Mouse (Mus musculus): ENCODE results near the gene Elp1. TPM values are rescaled to one million over a fixed set of nuclear protein-coding genes. Genes with fewer than 3 reads are reported as not detected.

The Elp1 gene
- total and polyA plus RNA-seq, 3 experiments, result 4.0 to 52.5 (median 44.4) TPM

GRCm38 (mm10) chr4:56717932-56718331 is 84.2 kb downstream of the Elp1 start:
- DNase-seq (ENCODE audit: low spot score), result no peak
- Histone ChIP-seq H3K36me3 (replicated peaks) (no peaks in the 10 kb centered on the region), H3K4me3 (ENCODE audit: low read depth, low read length) (no peak overlapping the region), H3K4me1 (ENCODE audit: insufficient read depth, low read depth, low read length) (no peaks in the 10 kb centered on the region), H3K9me3 (replicated peaks) (no peaks in the 10 kb centered on the region), H3K27me3 (ENCODE audit: insufficient read depth, low read length) (no peaks in the 10 kb centered on the region)
- no peak for ATAC-seq (ENCODE audit: extremely low read depth, insufficient number of reproducible peaks, low FRiP score, poor library complexity, severe bottlenecking)
- TF ChIP-seq CTCF (IDR thresholded peaks at IDR 0.05; ENCODE audit: low read depth, low read length) (no peak), TAL1 (conservative IDR thresholded peaks at IDR 0.05; ENCODE audit: low read depth, low read length) (no peak), GATA1 (IDR thresholded peaks at IDR 0.05; ENCODE audit: borderline replicate concordance, low read length) (no peak), POLR2AphosphoS5 (IDR thresholded peaks at IDR 0.05; ENCODE audit: insufficient replicate concordance, low read depth, low read length) (no peak), GATA2 (IDR thresholded peaks at IDR 0.05; ENCODE audit: borderline replicate concordance, low read depth, low read length) (no peak)

GRCm38 (mm10) chr4:56716801-56717200 is 85.3 kb downstream of the Elp1 start:
- Histone ChIP-seq H3K27me3 (ENCODE audit: insufficient read depth, low read length) (no peaks in the 10 kb centered on the region), H3K4me1 (ENCODE audit: insufficient read depth, low read depth, low read length) (no peaks in the 10 kb centered on the region), H3K9me3 (replicated peaks) (no peaks in the 10 kb centered on the region), H3K36me3 (replicated peaks) (no peaks in the 10 kb centered on the region), H3K4me3 (ENCODE audit: low read depth, low read length) (no peak overlapping the region)
- TF ChIP-seq POLR2AphosphoS5 (IDR thresholded peaks at IDR 0.05; ENCODE audit: insufficient replicate concordance, low read depth, low read length), result no peak
- no peak for TF ChIP-seq CTCF (IDR thresholded peaks at IDR 0.05; ENCODE audit: low read depth, low read length)
- TF ChIP-seq GATA2 (IDR thresholded peaks at IDR 0.05; ENCODE audit: borderline replicate concordance, low read depth, low read length), result no peak
- TF ChIP-seq TAL1 (conservative IDR thresholded peaks at IDR 0.05; ENCODE audit: low read depth, low read length), result no peak
- TF ChIP-seq GATA1 (IDR thresholded peaks at IDR 0.05; ENCODE audit: borderline replicate concordance, low read length), result no peak
- ATAC-seq (ENCODE audit: extremely low read depth, insufficient number of reproducible peaks, low FRiP score, poor library complexity, severe bottlenecking) (no peak), DNase-seq (ENCODE audit: low spot score) (no peak)

- TF ChIP-seq GATA2 (IDR thresholded peaks at IDR 0.05; ENCODE audit: borderline replicate concordance, low read depth, low read length) (no peak), POLR2AphosphoS5 (IDR thresholded peaks at IDR 0.05; ENCODE audit: insufficient replicate concordance, low read depth, low read length) (no peak), CTCF (IDR thresholded peaks at IDR 0.05; ENCODE audit: low read depth, low read length) (no peak), TAL1 (conservative IDR thresholded peaks at IDR 0.05; ENCODE audit: low read depth, low read length) (no peak), GATA1 (IDR thresholded peaks at IDR 0.05; ENCODE audit: borderline replicate concordance, low read length) (no peak)
- Histone ChIP-seq H3K4me1 (ENCODE audit: insufficient read depth, low read depth, low read length) (no peaks in the 10 kb centered on the region), H3K36me3 (replicated peaks) (no peaks in the 10 kb centered on the region), H3K9me3 (replicated peaks) (no peaks in the 10 kb centered on the region), H3K4me3 (ENCODE audit: low read depth, low read length) (no peak overlapping the region), H3K27me3 (ENCODE audit: insufficient read depth, low read length) (no peaks in the 10 kb centered on the region)
- ATAC-seq (ENCODE audit: extremely low read depth, insufficient number of reproducible peaks, low FRiP score, poor library complexity, severe bottlenecking), result no peak
- DNase-seq (ENCODE audit: low spot score), result no peak
Measured at GRCm38 (mm10) chr4:56713155-56713554, 89.0 kb downstream of the Elp1 start.

- no peak for ATAC-seq (ENCODE audit: extremely low read depth, insufficient number of reproducible peaks, low FRiP score, poor library complexity, severe bottlenecking)
- H3K36me3 ChIP-seq (replicated peaks), result no peaks in the 10 kb centered on the region
- no peak for DNase-seq (ENCODE audit: low spot score)
- no peak for TF ChIP-seq GATA2 (IDR thresholded peaks at IDR 0.05; ENCODE audit: borderline replicate concordance, low read depth, low read length)
- no peak for TF ChIP-seq POLR2AphosphoS5 (IDR thresholded peaks at IDR 0.05; ENCODE audit: insufficient replicate concordance, low read depth, low read length)
- no peak for TF ChIP-seq TAL1 (conservative IDR thresholded peaks at IDR 0.05; ENCODE audit: low read depth, low read length)
- TF ChIP-seq CTCF (IDR thresholded peaks at IDR 0.05; ENCODE audit: low read depth, low read length), result no peak
- TF ChIP-seq GATA1 (IDR thresholded peaks at IDR 0.05; ENCODE audit: borderline replicate concordance, low read length), result no peak
- no peaks in the 10 kb centered on the region for H3K4me1 ChIP-seq (ENCODE audit: insufficient read depth, low read depth, low read length)
- no peaks in the 10 kb centered on the region for H3K27me3 ChIP-seq (ENCODE audit: insufficient read depth, low read length)
- no peaks in the 10 kb centered on the region for H3K9me3 ChIP-seq (replicated peaks)
- no peak overlapping the region for H3K4me3 ChIP-seq (ENCODE audit: low read depth, low read length)
Measured at GRCm38 (mm10) chr4:56702234-56702633, 99.9 kb downstream of the Elp1 start.

Other genes with a start within 250 kb of the Elp1 start
- not detected in 2 replicates for gene Gm26657, start 62.3 kb downstream of the Elp1 start, total RNA-seq (2014; fragmentation: Nextera tagmentation)
- gene Gm26657, start 62.3 kb downstream of the Elp1 start, total RNA-seq (2017), result not detected in 2 replicates
- gene Gm26657, start 62.3 kb downstream of the Elp1 start, polyA plus RNA-seq (2012), result not detected in 2 replicates
- not detected in 2 replicates for gene Actl7b, start 60.9 kb downstream of the Elp1 start, total RNA-seq (2014; fragmentation: Nextera tagmentation)
- not detected in 2 replicates for gene Actl7b, start 60.9 kb downstream of the Elp1 start, total RNA-seq (2017)
- gene Actl7b, start 60.9 kb downstream of the Elp1 start, polyA plus RNA-seq (2012), result 0.03 TPM in 1 of 2 replicates, not detected in the other
- not detected in 2 replicates for gene Actl7a, start 58.9 kb downstream of the Elp1 start, total RNA-seq (2014; fragmentation: Nextera tagmentation)
- 0.11 TPM in 1 of 2 replicates, not detected in the other for gene Actl7a, start 58.9 kb downstream of the Elp1 start, total RNA-seq (2017)
- not detected in 2 replicates for gene Actl7a, start 58.9 kb downstream of the Elp1 start, polyA plus RNA-seq (2012)
- 50.6 and 64.6 TPM in 2 replicates for gene Fam206a, start within 50 bp of the Elp1 start, total RNA-seq (2014; fragmentation: Nextera tagmentation)
- 7.7 and 8.1 TPM in 2 replicates for gene Fam206a, start within 50 bp of the Elp1 start, total RNA-seq (2017)
- gene Fam206a, start within 50 bp of the Elp1 start, polyA plus RNA-seq (2012), result 7.7 TPM in 2 replicates
- gene Ctnnal1, start 62.9 kb upstream of the Elp1 start, total RNA-seq (2014; fragmentation: Nextera tagmentation), result 3.7 and 8.8 TPM in 2 replicates
- 15.8 and 16.6 TPM in 2 replicates for gene Ctnnal1, start 62.9 kb upstream of the Elp1 start, total RNA-seq (2017)
- gene Ctnnal1, start 62.9 kb upstream of the Elp1 start, polyA plus RNA-seq (2012), result 6.2 and 9.2 TPM in 2 replicates
- 28.8 and 34.8 TPM in 2 replicates for gene Tmem245, start 145.1 kb upstream of the Elp1 start, total RNA-seq (2014; fragmentation: Nextera tagmentation)
- 9.1 and 10.2 TPM in 2 replicates for gene Tmem245, start 145.1 kb upstream of the Elp1 start, total RNA-seq (2017)
- 0.52 and 0.90 TPM in 2 replicates for gene Tmem245, start 145.1 kb upstream of the Elp1 start, polyA plus RNA-seq (2012)
- not detected in 2 replicates for gene Frrs1l, start 188.1 kb upstream of the Elp1 start, total RNA-seq (2014; fragmentation: Nextera tagmentation)
- 0.05 and 0.06 TPM in 2 replicates for gene Frrs1l, start 188.1 kb upstream of the Elp1 start, total RNA-seq (2017)
- gene Frrs1l, start 188.1 kb upstream of the Elp1 start, polyA plus RNA-seq (2012), result not detected in 2 replicates